Mouse (Mus musculus) kidney, adult 8-10 months (tissue): ENCODE results near the gene Unc5b.
A peak's percentile ranks its signal among the peaks of the same experiment; 100 is the strongest.

Source experiments
- DNase-seq, 2 experiments: peaks; one replicate each; pipeline ENCODE4 v3.0.0; 2022

The Unc5b gene

DNA sequence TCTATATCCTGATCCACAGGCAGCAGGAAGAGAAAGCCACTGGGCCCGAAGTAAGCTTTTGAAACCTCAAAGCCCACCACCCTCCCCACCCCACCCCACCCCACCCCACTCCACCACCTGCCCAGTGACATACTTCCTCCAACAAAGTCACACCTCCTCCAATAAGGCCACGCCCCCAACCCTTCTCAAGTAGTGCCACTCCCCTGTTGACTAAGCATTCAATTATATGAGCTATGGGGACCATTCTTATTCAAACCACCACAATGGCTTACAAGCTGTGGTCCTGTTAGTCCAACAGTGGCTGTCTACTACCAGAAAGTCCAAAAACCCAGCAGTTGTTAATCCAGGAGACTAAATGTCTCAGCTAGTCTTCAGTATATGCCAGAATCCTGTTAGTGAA lies 112.9 kb downstream of the Unc5b start:
- no peak for DNase-seq

DNA sequence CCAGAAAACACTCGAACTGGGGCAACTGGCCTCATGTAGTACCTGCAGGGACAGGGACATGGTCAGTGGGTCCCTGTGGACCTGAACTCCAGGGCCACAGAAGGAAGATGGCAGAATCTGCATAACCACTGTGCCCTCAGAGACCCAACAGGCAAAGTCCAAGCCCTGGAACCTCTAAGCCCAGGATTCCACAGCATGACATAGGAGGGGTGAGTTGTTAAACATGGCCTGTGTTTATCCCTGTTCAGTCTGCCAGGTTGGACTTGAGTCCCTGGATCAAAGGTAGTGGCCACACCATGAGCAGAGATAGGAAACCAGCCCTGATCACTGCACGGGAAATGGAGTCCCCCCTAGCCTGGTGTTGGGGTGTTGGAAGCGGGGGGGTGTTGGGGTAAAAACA lies 114.9 kb downstream of the Unc5b start:
- DNase-seq: peak; percentile 39 to 56
